Mouse (Mus musculus) CH12.LX (cell line): ENCODE results near the gene Elovl5. TPM values are rescaled to one million over a fixed set of nuclear protein-coding genes. Genes with fewer than 3 reads are reported as not detected.
A peak's percentile ranks its signal among the peaks of the same experiment; 100 is the strongest.

ENCODE experiments used
- DNase-seq: peaks from one replicate; pipeline ENCODE4 v3.0.0-alpha.2; 2013; ENCODE audit errors: extremely low read depth
- H3K27ac ChIP-seq: 2 replicates; pipeline ENCODE4 v1.5.1; 2012; ENCODE audit warnings: low read depth, mild to moderate bottlenecking, control low read depth, moderate library complexity; ENCODE audit not compliant: insufficient read depth
- H3K27me3 ChIP-seq: replicated peaks from 2 replicates; pipeline ENCODE3; 2012; ENCODE audit warnings: inconsistent platforms
- H3K36me3 ChIP-seq, 2 experiments: replicated peaks in 1 of 2; 2 replicates each; pipeline versions ENCODE3 to v1.6.1; 2012; ENCODE audit warnings: inconsistent platforms in 1 of 2, low read length in 1 of 2, mild to moderate bottlenecking in 1 of 2, mixed read lengths in 1 of 2, moderate library complexity in 1 of 2; ENCODE audit not compliant: control insufficient read depth in 1 of 2, insufficient read depth in 1 of 2
- H3K4me1 ChIP-seq, 2 experiments: 2 replicates each; pipeline ENCODE4 v1.6.1; 2012; ENCODE audit warnings: inconsistent platforms in 1 of 2, moderate library complexity in 1 of 2; ENCODE audit not compliant: insufficient read depth in 2 of 2, control insufficient read depth in 1 of 2
- H3K4me2 ChIP-seq: 2 replicates; pipeline ENCODE4 v1.6.1; 2012; ENCODE audit warnings: low read depth, mild to moderate bottlenecking, control low read depth; ENCODE audit not compliant: poor library complexity, insufficient read depth, severe bottlenecking
- H3K4me3 ChIP-seq, 3 experiments: fragments of 150-350 bp in 1 of 3; sonication (generic) in 1 of 3; replicated peaks in 1 of 3; 2 replicates each; pipeline versions ENCODE3 to v1.5.1; 2011 to 2012; ENCODE audit warnings: low read depth in 2 of 3, low read length in 2 of 3, mild to moderate bottlenecking in 2 of 3, moderate library complexity in 2 of 3, control low read depth in 1 of 3, improper control_type of control experiment in 1 of 3, inconsistent platforms in 1 of 3, mixed read lengths in 1 of 3; ENCODE audit not compliant: poor library complexity in 1 of 3
- H3K79me2 ChIP-seq: replicated peaks from 2 replicates; pipeline ENCODE4 v1.6.1; 2012; ENCODE audit warnings: mild to moderate bottlenecking, moderate library complexity; ENCODE audit not compliant: control insufficient read depth, poor library complexity, insufficient read depth, severe bottlenecking; ENCODE audit errors: extremely low read depth
- H3K9ac ChIP-seq: 2 replicates; pipeline ENCODE4 v1.6.1; 2012; ENCODE audit warnings: low read depth, mild to moderate bottlenecking, control low read depth, moderate library complexity; ENCODE audit not compliant: insufficient read depth
- H3K9me3 ChIP-seq: replicated peaks from 2 replicates; pipeline ENCODE3; 2012; ENCODE audit warnings: low read length, inconsistent platforms, mixed read lengths
- BHLHE40 ChIP-seq: IDR thresholded peaks from 2 replicates; pipeline ENCODE4 v1.6.1; 2011; ENCODE audit warnings: mild to moderate bottlenecking, low read depth, low read length, improper control_type of control experiment
- CHD2 ChIP-seq: IDR thresholded peaks from 2 replicates; pipeline ENCODE4 v1.6.1; 2011; ENCODE audit warnings: low read length, improper control_type of control experiment
- CTCF ChIP-seq, 2 experiments: IDR thresholded peaks in 1 of 2; conservative IDR thresholded peaks in 1 of 2; 2 replicates each; pipeline ENCODE4 v1.5.1; 2011 to 2012; ENCODE audit warnings: low read depth in 2 of 2, low read length in 2 of 2, improper control_type of control experiment in 1 of 2, inconsistent platforms in 1 of 2, mild to moderate bottlenecking in 1 of 2, moderate library complexity in 1 of 2
- E2F4 ChIP-seq: IDR thresholded peaks from 2 replicates; pipeline ENCODE4 v1.6.1; 2011; ENCODE audit warnings: low read depth, low read length, improper control_type of control experiment; ENCODE audit not compliant: insufficient replicate concordance
- ELF1 ChIP-seq: IDR thresholded peaks from 2 replicates; pipeline ENCODE4 v1.6.1; 2014; ENCODE audit warnings: low read depth, mild to moderate bottlenecking, inconsistent platforms, low read length, improper control_type of control experiment
- HCFC1 ChIP-seq: IDR thresholded peaks from 2 replicates; pipeline ENCODE4 v1.6.1; 2012; ENCODE audit warnings: low read depth, mild to moderate bottlenecking, inconsistent platforms, low read length, improper control_type of control experiment
- IRF4 ChIP-seq: IDR thresholded peaks from 2 replicates; pipeline ENCODE4 v1.6.1; 2014; ENCODE audit warnings: low read depth, mild to moderate bottlenecking, inconsistent platforms, low read length, improper control_type of control experiment
- JUND ChIP-seq: conservative IDR thresholded peaks from 2 replicates; pipeline ENCODE4 v1.6.1; 2011; ENCODE audit warnings: low read depth, low read length, improper control_type of control experiment
- KAT2A ChIP-seq: IDR thresholded peaks from 2 replicates; pipeline ENCODE4 v1.6.1; 2012; ENCODE audit warnings: low read length, improper control_type of control experiment, inconsistent platforms; ENCODE audit not compliant: insufficient replicate concordance
- MAX ChIP-seq: IDR thresholded peaks from 2 replicates; pipeline ENCODE4 v1.6.1; 2011; ENCODE audit warnings: low read length, improper control_type of control experiment
- MEF2A ChIP-seq: IDR thresholded peaks from 2 replicates; pipeline ENCODE4 v1.6.1; 2014; ENCODE audit warnings: low read depth, mild to moderate bottlenecking, inconsistent platforms, low read length, improper control_type of control experiment, borderline replicate concordance
- MYC ChIP-seq: IDR thresholded peaks from 2 replicates; pipeline ENCODE4 v1.6.1; 2011; ENCODE audit warnings: low read depth, mild to moderate bottlenecking, improper control_type of control experiment, low read length
- NELFE ChIP-seq: IDR thresholded peaks from 2 replicates; pipeline ENCODE4 v1.6.1; 2011; ENCODE audit warnings: low read depth, low read length, improper control_type of control experiment
- NRF1 ChIP-seq: IDR thresholded peaks from 2 replicates; pipeline ENCODE4 v1.6.1; 2014; ENCODE audit warnings: low read depth, mild to moderate bottlenecking, inconsistent platforms, low read length, improper control_type of control experiment, moderate library complexity
- RAD21 ChIP-seq: IDR thresholded peaks from 2 replicates; pipeline ENCODE4 v1.6.1; 2011; ENCODE audit warnings: low read depth, mild to moderate bottlenecking, low read length, improper control_type of control experiment, moderate library complexity
- RCOR1 ChIP-seq: conservative IDR thresholded peaks from 2 replicates; pipeline ENCODE4 v1.6.1; 2012; ENCODE audit warnings: low read depth, mild to moderate bottlenecking, inconsistent platforms, low read length, improper control_type of control experiment
- SIN3A ChIP-seq: IDR thresholded peaks from 2 replicates; pipeline ENCODE4 v1.6.1; 2012; ENCODE audit warnings: low read length, improper control_type of control experiment, inconsistent platforms
- SMC3 ChIP-seq: IDR thresholded peaks from 2 replicates; pipeline ENCODE4 v1.6.1; 2011; ENCODE audit warnings: low read depth, low read length, improper control_type of control experiment
- USF1 ChIP-seq: IDR thresholded peaks from 2 replicates; pipeline ENCODE4 v1.6.1; 2014; ENCODE audit warnings: low read depth, mild to moderate bottlenecking, inconsistent platforms, low read length, improper control_type of control experiment
- ZC3H11A ChIP-seq: IDR thresholded peaks from 2 replicates; pipeline ENCODE4 v1.6.1; 2012; ENCODE audit warnings: low read depth, mild to moderate bottlenecking, inconsistent platforms, low read length, improper control_type of control experiment
- ZMIZ1 ChIP-seq: IDR thresholded peaks from 2 replicates; pipeline ENCODE4 v1.6.1; 2012; ENCODE audit warnings: low read depth, mild to moderate bottlenecking, inconsistent platforms, low read length, improper control_type of control experiment
- dilution Hi-C: fragments of 300-500 bp; cut with MboI; formaldehyde crosslinking; loops from 2 replicates; pipeline ENCODE4 v1.14.3; 2020; ENCODE audit warnings: low sequenced_read_pairs; ENCODE audit not compliant: extremely low pct_unique_long_range_greater_than_20kb, extremely low pct_ligation_motif_present
- in situ Hi-C: fragments of 300-500 bp; cut with MboI; formaldehyde crosslinking; loops from 3 replicates; pipeline ENCODE4 v1.14.3; 2019; ENCODE audit warnings: low sequenced_read_pairs, low pct_ligation_motif_present, low pct_unique_long_range_greater_than_20kb, mixed read lengths
- polyA plus RNA-seq: library from polyadenylated mRNA; unstranded; fragments of >175 nt; gene quantifications from 2 replicates; pipeline ENCODE4 v1.2.1, GENCODE M21; 2012; ENCODE audit warnings: low read depth; ENCODE audit not compliant: insufficient read length
- total RNA-seq, 2 experiments: library from RNA; depleted of rRNA; stranded (reverse); fragments of 300-350 nt in 1 of 2; fragments of >200 nt in 1 of 2; gene quantifications; 2 replicates each; pipeline ENCODE4 v1.2.3; 2012 to 2014

Gene Elovl5
- total and polyA plus RNA-seq, 3 experiments = 44.0 to 122 (median 63.0) TPM

DNA sequence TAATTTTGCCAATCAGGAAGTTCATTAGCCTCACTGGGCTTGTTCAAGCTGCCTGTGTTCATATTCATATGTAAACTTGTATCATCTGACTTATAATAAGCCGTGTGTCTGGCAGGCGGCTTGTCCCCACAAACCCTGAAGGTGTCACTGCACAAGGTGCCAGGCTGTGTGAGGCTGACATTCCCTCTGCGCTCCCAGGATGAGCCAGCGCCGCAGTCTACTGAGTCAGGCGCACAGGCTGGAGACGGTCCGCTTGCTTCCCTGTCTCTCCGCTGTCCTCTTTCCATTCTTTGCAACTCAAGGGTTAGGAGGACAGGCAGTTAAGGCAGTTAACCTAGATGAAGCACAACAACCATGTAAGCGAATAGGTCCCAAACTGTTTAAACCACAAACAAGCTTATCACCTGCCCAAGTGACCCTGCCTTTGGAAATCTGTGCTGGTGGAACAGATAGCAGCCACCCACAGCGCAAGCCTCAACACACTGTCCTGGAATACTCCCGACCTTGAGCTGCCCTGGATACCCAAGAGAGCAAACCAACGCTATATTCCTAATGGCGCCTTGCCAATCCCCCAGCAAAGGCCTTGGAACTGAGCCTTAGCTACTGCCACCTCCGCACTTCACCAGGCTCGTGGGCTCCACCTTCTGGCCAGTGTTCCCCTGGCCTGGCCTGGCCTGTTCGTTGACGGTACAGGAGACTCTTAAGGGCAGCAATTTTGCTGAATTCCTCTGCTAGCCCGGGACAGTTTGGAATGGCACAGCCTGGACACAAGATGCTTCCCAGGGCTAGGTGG lies 89.2 kb downstream of the Elovl5 start:
- dilution Hi-C loops = no loop called here
- peak; percentile 62 for DNase-seq
- H3K4me2 ChIP-seq = no peak overlapping the region
- H3K27me3 ChIP-seq = no peaks in the 10 kb centered on the region
- no peaks in the 10 kb centered on the region for H3K79me2 ChIP-seq
- H3K9ac ChIP-seq = no peak overlapping the region
- H3K4me3 ChIP-seq = no peak overlapping the region
- H3K4me1 ChIP-seq = peaks cover 3 to 12% of the 10 kb centered on the region in 2 experiments; a peak in 3 of 4 replicates
- H3K36me3 ChIP-seq = no peaks in the 10 kb centered on the region
- in situ Hi-C loops = no loop called here
- no peaks in the 10 kb centered on the region for H3K9me3 ChIP-seq
- TF ChIP-seq RAD21 (peak; percentile 84), NELFE (0 out of 2 replicates have a peak, but pooled peaks have one; percentile 19), HCFC1 (no peak), MAX (no peak), ZMIZ1 (no peak), RCOR1 (no peak), ELF1 (0 out of 2 replicates have a peak, but pooled peaks have one; percentile 16), SIN3A (0 out of 2 replicates have a peak, but pooled peaks have one; percentile 26), CHD2 (no peak), USF1 (no peak), KAT2A (no peak), NRF1 (no peak), ZC3H11A (peak; percentile 72), BHLHE40 (0 out of 2 replicates have a peak, but pooled peaks have one; percentile 18), IRF4 (0 out of 2 replicates have a peak, but pooled peaks have one; percentile 13), CTCF (conservative IDR thresholded peaks at IDR 0.05 in 1 of 2, IDR thresholded peaks at IDR 0.05 in 1 of 2; ENCODE audit: low read depth in 2 of 2, low read length in 2 of 2) (peak; percentile 36 to 96; a peak in 3 of 4 replicates), E2F4 (no peak), MEF2A (0 out of 2 replicates have a peak, but pooled peaks have one; percentile 26), SMC3 (peak; percentile 98), MYC (no peak), JUND (no peak)
- H3K27ac ChIP-seq = no peak overlapping the region
